Mouse (Mus musculus): ENCODE data around the gene Enpp1. TPM values are rescaled to one million over a fixed set of nuclear protein-coding genes. Genes with fewer than 3 reads are reported as not detected.

The Enpp1 gene
- total and polyA plus RNA-seq, 3 experiments: 0.12 to 0.15 TPM; not detected in 1

- no peak for TF ChIP-seq TCF12 (IDR thresholded peaks at IDR 0.05; ENCODE audit: low read depth, low read length)
- TF ChIP-seq MAX (IDR thresholded peaks at IDR 0.05; ENCODE audit: low read length): no peak
- no peak for TF ChIP-seq RAD21 (IDR thresholded peaks at IDR 0.05; ENCODE audit: low read depth, low read length)
- no peak for TF ChIP-seq SMC3 (IDR thresholded peaks at IDR 0.05; ENCODE audit: low read depth, low read length)
- TF ChIP-seq CHD1 (IDR thresholded peaks at IDR 0.05; ENCODE audit: low read depth, low read length): no peak
- no peak for TF ChIP-seq MYC (IDR thresholded peaks at IDR 0.05; ENCODE audit: low read depth, low read length)
- no peak for TF ChIP-seq POLR2A (IDR thresholded peaks at IDR 0.05; ENCODE audit: control insufficient read depth in 1 of 2, insufficient read depth in 1 of 2, low read depth in 1 of 2, low read length in 2 of 2, poor library complexity in 1 of 2)
- TF ChIP-seq ETS1 (IDR thresholded peaks at IDR 0.05; ENCODE audit: low read depth, low read length): no peak
- no peak for TF ChIP-seq ZKSCAN1 (IDR thresholded peaks at IDR 0.05; ENCODE audit: low read depth, low read length)
- TF ChIP-seq MAFK (IDR thresholded peaks at IDR 0.05; ENCODE audit: borderline replicate concordance, low read depth, low read length): no peak
- no peak for TF ChIP-seq NELFE (IDR thresholded peaks at IDR 0.05; ENCODE audit: low read depth, low read length)
- no peak for TF ChIP-seq SIN3A (IDR thresholded peaks at IDR 0.05; ENCODE audit: low read length)
- TF ChIP-seq BHLHE40 (IDR thresholded peaks at IDR 0.05; ENCODE audit: borderline replicate concordance, low read depth, low read length): no peak
Measured at GRCm38 (mm10) chr10:24735027-24735777, 23.2 kb upstream of the Enpp1 start.

GRCm38 (mm10) chr10:24727478-24727877, 15.5 kb upstream of the Enpp1 start:
- H3K36me3 ChIP-seq (ENCODE audit: control insufficient read depth in 1 of 2, insufficient read depth in 2 of 2, low read length in 2 of 2): peaks cover 0 to 3% of the 10 kb centered on the region in 2 experiments; a peak in 1 of 4 replicates
- no peaks in the 10 kb centered on the region for H3K79me2 ChIP-seq (ENCODE audit: control insufficient read depth, insufficient read depth, low read length, poor library complexity)
- peaks cover 3 to 4% of the 10 kb centered on the region in 2 experiments; a peak in 3 of 4 replicates for H3K4me1 ChIP-seq (ENCODE audit: control insufficient read depth in 1 of 2, insufficient read depth in 2 of 2, low read length in 2 of 2)
- TF ChIP-seq MAFK (IDR thresholded peaks at IDR 0.05; ENCODE audit: borderline replicate concordance, low read depth, low read length) (no peak), BHLHE40 (IDR thresholded peaks at IDR 0.05; ENCODE audit: borderline replicate concordance, low read depth, low read length) (no peak), ZMIZ1 (IDR thresholded peaks at IDR 0.05; ENCODE audit: low read depth, low read length) (no peak), RAD21 (IDR thresholded peaks at IDR 0.05; ENCODE audit: low read depth, low read length) (no peak), ZKSCAN1 (IDR thresholded peaks at IDR 0.05; ENCODE audit: low read depth, low read length) (no peak), HCFC1 (IDR thresholded peaks at IDR 0.05; ENCODE audit: low read depth, low read length) (no peak), ZNF384 (IDR thresholded peaks at IDR 0.05; ENCODE audit: low read depth, low read length) (no peak), MEF2A (IDR thresholded peaks at IDR 0.05; ENCODE audit: extremely low read depth, insufficient replicate concordance, low read depth, low read length, poor library complexity, severe bottlenecking) (no peak), NELFE (IDR thresholded peaks at IDR 0.05; ENCODE audit: low read depth, low read length) (no peak), USF1 (IDR thresholded peaks at IDR 0.05; ENCODE audit: low read depth, low read length) (no peak)
- H3K4me3 ChIP-seq (ENCODE audit: control insufficient read depth in 1 of 2, insufficient read depth in 1 of 2, low read depth in 2 of 2, low read length in 2 of 2): no peak overlapping the region
- H3K27me3 ChIP-seq (ENCODE audit: control insufficient read depth in 1 of 2, insufficient read depth in 2 of 2, low read length in 2 of 2): no peaks in the 10 kb centered on the region
- H3K9me3 ChIP-seq (replicated peaks; ENCODE audit: insufficient read depth, low read length): no peaks in the 10 kb centered on the region
- H3K9ac ChIP-seq (ENCODE audit: control insufficient read depth, low read depth, low read length, poor library complexity, severe bottlenecking): no peak overlapping the region
- no peak for DNase-seq (ENCODE audit: low read depth, low spot score)
- no peak overlapping the region for H3K27ac ChIP-seq (ENCODE audit: control insufficient read depth, low read depth, low read length)

More at GRCm38 (mm10) chr10:24735027-24735777, 23.2 kb upstream of the Enpp1 start:
- Histone ChIP-seq H3K79me2 (ENCODE audit: control insufficient read depth, insufficient read depth, low read length, poor library complexity) (no peaks in the 10 kb centered on the region), H3K4me3 (ENCODE audit: control insufficient read depth in 1 of 2, insufficient read depth in 1 of 2, low read depth in 2 of 2, low read length in 2 of 2) (no peak overlapping the region), H3K9me3 (replicated peaks; ENCODE audit: insufficient read depth, low read length) (no peaks in the 10 kb centered on the region), H3K36me3 (ENCODE audit: control insufficient read depth in 1 of 2, insufficient read depth in 2 of 2, low read length in 2 of 2) (peaks cover 0 to 3% of the 10 kb centered on the region in 2 experiments; a peak in 1 of 4 replicates), H3K9ac (ENCODE audit: control insufficient read depth, low read depth, low read length, poor library complexity, severe bottlenecking) (no peak overlapping the region), H3K27ac (ENCODE audit: control insufficient read depth, low read depth, low read length) (no peak overlapping the region), H3K4me1 (ENCODE audit: control insufficient read depth in 1 of 2, insufficient read depth in 2 of 2, low read length in 2 of 2) (peaks cover 3 to 4% of the 10 kb centered on the region in 2 experiments; a peak in 3 of 4 replicates), H3K27me3 (ENCODE audit: control insufficient read depth in 1 of 2, insufficient read depth in 2 of 2, low read length in 2 of 2) (no peaks in the 10 kb centered on the region)
- DNase-seq (ENCODE audit: low read depth, low spot score): no peak

Data from MEL (cell line).